Mouse (Mus musculus) heart, adult 2 months (tissue): ENCODE results near the gene Fcgrt.

Source experiments
- CTCF ChIP-seq: fragments of 200-600 bp; IDR thresholded peaks from 2 replicates; pipeline ENCODE4 v1.8.1; 2022; ENCODE audit warnings: antibody characterized with exemption, mild to moderate bottlenecking, moderate library complexity
- EP300 ChIP-seq: fragments of 200-500 bp; IDR thresholded peaks from 2 replicates; pipeline ENCODE4 v1.6.1; 2011; ENCODE audit warnings: low read depth, low read length, control low read depth; ENCODE audit not compliant: insufficient read depth
- POLR2A ChIP-seq: fragments of 200-500 bp; IDR thresholded peaks from 2 replicates; pipeline ENCODE4 v1.6.1; 2011; ENCODE audit warnings: mild to moderate bottlenecking, low read depth, low read length, control low read depth; ENCODE audit not compliant: insufficient read depth

GRCm38 (mm10) chr7:45083300-45083890 is 20.3 kb downstream of the Fcgrt start:
- TF ChIP-seq CTCF: no peak
- TF ChIP-seq POLR2A: no peak
- no peak for TF ChIP-seq EP300
